ENCODE assay signal across 13 mouse cellular contexts in genomic region chr13:6631772-6632510, GRCm38 (mm10). TPM values are rescaled to one million over a fixed set of nuclear protein-coding genes. Genes with fewer than 3 reads are reported as not detected.
DNase-seq lines count a peak whose midpoint lies in the region; ATAC-seq and TF ChIP-seq lines count a peak whose summit lies in the region.
"Had no signal": no experiment of that assay in that cellular context is flagged by ENCODE, and none has a peak within 500 bp of the region (broad histone marks: within the 10 kb centered on the region; RNA-seq: fewer than 3 reads in every experiment).

No protein-coding gene starts in this region.

- no peaks in the 10 kb centered on the region for H3K27me3 ChIP-seq in heart, embryonic 14.5 days (ENCODE audit: control insufficient read depth, insufficient read depth, low read length)

- peak overlapping the region; percentile 46 for H3K9ac ChIP-seq in heart, embryonic 14.5 days (ENCODE audit: low read length)

- WGBS in heart, embryonic 14.5 days, result 79% methylated on average over 11 of the region's 12 CpGs
- WGBS in olfactory bulb, adult 2 months, result 78% methylated on average over 12 of the region's 12 CpGs

- H3K4me1 ChIP-seq in heart, embryonic 14.5 days (ENCODE audit: control insufficient read depth in 2 of 2, insufficient read depth in 2 of 2, low read length in 2 of 2), result peaks cover 48 to 77% of the 10 kb centered on the region in 2 experiments
- H3K4me1 ChIP-seq in olfactory bulb, adult 2 months (ENCODE audit: control insufficient read depth, insufficient read depth, low read length), result peaks cover 29% of the 10 kb centered on the region

- H3K36me3 ChIP-seq in heart, embryonic 14.5 days (ENCODE audit: control insufficient read depth, insufficient read depth, low read length), result no peaks in the 10 kb centered on the region; the same call in none of the 2 replicates

- H3K9me3 ChIP-seq in heart, embryonic 14.5 days (ENCODE audit: control insufficient read depth, low read length), result no peaks in the 10 kb centered on the region

- TF ChIP-seq POLR2A in olfactory bulb, adult 2 months (IDR thresholded peaks at IDR 0.05; ENCODE audit: insufficient read depth, low read depth, low read length), result no peak

- ATAC-seq in heart, embryonic 14.5 days (ENCODE audit: insufficient number of reproducible peaks, insufficient read depth, low FRiP score, low read depth), result no peak

- H3K4me3 ChIP-seq in layer of hippocampus, adult 2 months, result no peak overlapping the region
- H3K4me3 ChIP-seq in heart, embryonic 14.5 days (ENCODE audit: control insufficient read depth in 1 of 2, insufficient read depth in 1 of 2, low read depth in 1 of 2, low read length in 2 of 2), result no peak overlapping the region
- no peak overlapping the region for H3K4me3 ChIP-seq in olfactory bulb, adult 2 months (ENCODE audit: insufficient read depth, low read depth, low read length)
- H3K4me3 ChIP-seq: heart, adult 2 months; myocyte had no signal

- peak overlapping the region; percentile 38 for H3K4me2 ChIP-seq in heart, embryonic 14.5 days (ENCODE audit: low read length)

- DNase-seq in adrenal gland, adult 2 months, result peak; percentile 56
- no peak for DNase-seq in adrenal gland, postnatal 25 days
- no peak for DNase-seq in layer of hippocampus, adult 2 months (ENCODE audit: low spot score in 2 of 2)
- DNase-seq in layer of hippocampus, adult 9-11 months, result no peak
- DNase-seq in gastrocnemius, postnatal 4 days (ENCODE audit: low spot score in 2 of 2), result no peak
- DNase-seq in frontal cortex, postnatal 10 days (ENCODE audit: low spot score in 2 of 2), result no peak
- DNase-seq: lung, postnatal 14 days; spleen, adult 18-20 months; thymus, postnatal 25 days had no signal

- H3K27ac ChIP-seq in layer of hippocampus, adult 2 months, result peak overlapping the region; percentile 41; the same call in 1 of the 2 replicates
- peak overlapping the region in 1 of 2 experiments; percentile 89; a peak in 3 of 4 replicates for H3K27ac ChIP-seq in heart, embryonic 14.5 days (replicated peaks in 1 of 2; ENCODE audit: control insufficient read depth in 1 of 2, insufficient read depth in 1 of 2, low read depth in 2 of 2, low read length in 2 of 2)
- peak overlapping the region; percentile 42; the same call in 1 of the 2 replicates for H3K27ac ChIP-seq in olfactory bulb, adult 2 months (ENCODE audit: insufficient read depth, low read depth, low read length)
- H3K27ac ChIP-seq: heart, adult 2 months had no signal

- no peak for TF ChIP-seq CTCF in layer of hippocampus, adult 2 months (conservative IDR thresholded peaks at IDR 0.05)
- TF ChIP-seq CTCF in olfactory bulb, adult 2 months (IDR thresholded peaks at IDR 0.05; ENCODE audit: insufficient read depth, low read depth, low read length), result no peak

RNA-seq across cellular contexts. Expression of gene Pfkp, which starts 16.6 kb away (rescaled TPM):
- 10 to 100 TPM; 73.0 to 83.9 TPM for total RNA-seq in adrenal gland, adult 2 months (2021)
- polyA plus RNA-seq in adrenal gland, adult 2 months (2012; rRNA removed), result 32.6 and 33.0 TPM in 2 replicates
- total RNA-seq in adrenal gland, postnatal 25 days (2021), result 57.6 and 66.5 TPM in 2 replicates
- 100 to 1,000 TPM; 210 to 212 TPM for total RNA-seq in layer of hippocampus, adult 2 months (2021)
- polyA plus RNA-seq in heart, embryonic 14.5 days (2014; fragmentation: Nextera tagmentation; extraction: Ambion mirVana), result 187 and 197 TPM in 2 replicates
- polyA plus RNA-seq in olfactory bulb, adult 2 months (2012; ENCODE audit: insufficient read depth, insufficient read length, low replicate concordance, missing spikeins), result 150 and 420 TPM in 2 replicates
- 10 to 100 TPM; 14.8 to 15.3 TPM for total RNA-seq in gastrocnemius, postnatal 4 days (2021)
